Mouse (Mus musculus) CH12.LX (cell line): ENCODE measurements at regions not wholly inside any gene's neighbourhood (a gene's known extent, or its start where the extent isn't known, plus 50 kb on each side); places are given as distances from the start of the nearest gene placed in this dataset.

ENCODE experiments used
- CTCF ChIP-seq, 2 experiments: IDR thresholded peaks in 1 of 2; conservative IDR thresholded peaks in 1 of 2; 2 replicates each; pipeline ENCODE4 v1.5.1; 2011 to 2012; ENCODE audit warnings: low read depth in 2 of 2, low read length in 2 of 2, improper control_type of control experiment in 1 of 2, inconsistent platforms in 1 of 2, mild to moderate bottlenecking in 1 of 2, moderate library complexity in 1 of 2
- EP300 ChIP-seq: IDR thresholded peaks from 2 replicates; pipeline ENCODE4 v1.6.1; 2011; ENCODE audit warnings: low read length, improper control_type of control experiment
- ETS1 ChIP-seq: conservative IDR thresholded peaks from 2 replicates; pipeline ENCODE4 v1.6.1; 2012; ENCODE audit warnings: low read depth, mild to moderate bottlenecking, inconsistent platforms, low read length, improper control_type of control experiment, moderate library complexity
- PAX5 ChIP-seq: IDR thresholded peaks from 2 replicates; pipeline ENCODE4 v1.6.1; 2012; ENCODE audit warnings: low read length, inconsistent platforms, mixed read lengths
- RAD21 ChIP-seq: IDR thresholded peaks from 2 replicates; pipeline ENCODE4 v1.6.1; 2011; ENCODE audit warnings: low read depth, mild to moderate bottlenecking, low read length, improper control_type of control experiment, moderate library complexity
- USF1 ChIP-seq: IDR thresholded peaks from 2 replicates; pipeline ENCODE4 v1.6.1; 2014; ENCODE audit warnings: low read depth, mild to moderate bottlenecking, inconsistent platforms, low read length, improper control_type of control experiment

DNA sequence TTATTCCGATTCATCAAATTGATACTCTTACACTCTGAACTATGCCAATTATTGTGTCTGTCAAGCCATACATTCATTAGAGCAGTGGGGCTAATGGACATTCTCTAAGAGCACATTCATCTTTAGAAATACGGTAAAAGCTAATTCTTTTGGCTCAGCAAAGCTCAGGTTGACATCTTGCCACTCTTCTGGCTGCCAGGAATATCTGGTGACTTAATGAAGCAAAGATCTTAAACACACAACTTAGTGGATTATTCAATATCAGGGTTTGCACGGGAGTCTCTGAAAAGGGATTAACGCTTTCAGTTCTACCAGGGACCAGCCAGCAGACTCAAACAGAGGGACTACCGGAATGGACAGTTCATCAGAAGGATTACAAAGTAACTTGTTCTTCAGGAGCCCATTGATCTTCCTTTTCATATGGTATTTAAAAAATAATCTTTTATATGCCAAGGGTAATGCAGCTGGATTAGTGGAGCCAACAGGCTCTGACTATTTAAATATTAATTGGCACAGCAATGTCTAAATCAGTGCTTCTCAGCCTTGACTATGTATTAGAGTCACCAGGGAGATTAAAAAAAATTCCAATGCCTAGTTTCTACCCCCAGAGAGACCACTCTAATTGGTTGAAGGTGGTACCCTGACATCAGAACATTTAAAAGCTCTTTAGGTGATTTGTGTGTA lies 102.9 kb upstream of the Cdh6 start:
- TF ChIP-seq ETS1 = no peak
- no peak for TF ChIP-seq EP300
- no peak for TF ChIP-seq USF1
- TF ChIP-seq CTCF (conservative IDR thresholded peaks at IDR 0.05 in 1 of 2, IDR thresholded peaks at IDR 0.05 in 1 of 2; ENCODE audit: low read depth in 2 of 2, low read length in 2 of 2) = no peak
- no peak for TF ChIP-seq RAD21
- no peak for TF ChIP-seq PAX5
